Mouse (Mus musculus) left cerebral cortex, adult 11 months (tissue): ENCODE results near the gene Tent4b.

Experiments
- DNase-seq: peaks from one replicate; pipeline ENCODE4 v3.0.0; 2022; ENCODE audit warnings: low spot score

Tent4b gene

GRCm38 (mm10) chr8:88279220-88279619 is 80.2 kb downstream of the Tent4b start:
- no peak for DNase-seq

GRCm38 (mm10) chr8:88279670-88280069 is 80.7 kb downstream of the Tent4b start:
- DNase-seq = no peak

DNA sequence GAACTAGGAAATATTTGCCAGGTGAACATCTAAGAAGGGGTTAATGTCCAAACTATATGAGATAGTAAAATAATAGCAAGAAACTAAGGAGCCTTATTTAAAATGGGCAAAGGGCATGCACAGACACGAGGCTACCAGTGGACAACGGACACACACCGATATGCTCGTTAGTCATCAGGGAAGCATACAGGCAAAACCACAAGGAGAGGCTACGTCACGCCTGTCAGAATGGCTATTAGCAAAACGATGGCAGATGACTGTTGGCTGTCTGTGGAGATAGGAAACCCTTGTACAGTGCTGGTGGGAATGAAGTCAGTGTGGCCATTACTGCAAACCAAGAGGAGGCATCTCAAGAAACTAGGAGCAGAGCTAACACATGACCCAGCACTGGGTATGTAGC is 81.9 kb downstream of the Tent4b start:
- no peak for DNase-seq

- no peak for DNase-seq
Measured at GRCm38 (mm10) chr8:88282684-88283083, 83.7 kb downstream of the Tent4b start.

- DNase-seq = no peak
Measured at GRCm38 (mm10) chr8:88283243-88284115, 84.5 kb downstream of the Tent4b start.

DNA sequence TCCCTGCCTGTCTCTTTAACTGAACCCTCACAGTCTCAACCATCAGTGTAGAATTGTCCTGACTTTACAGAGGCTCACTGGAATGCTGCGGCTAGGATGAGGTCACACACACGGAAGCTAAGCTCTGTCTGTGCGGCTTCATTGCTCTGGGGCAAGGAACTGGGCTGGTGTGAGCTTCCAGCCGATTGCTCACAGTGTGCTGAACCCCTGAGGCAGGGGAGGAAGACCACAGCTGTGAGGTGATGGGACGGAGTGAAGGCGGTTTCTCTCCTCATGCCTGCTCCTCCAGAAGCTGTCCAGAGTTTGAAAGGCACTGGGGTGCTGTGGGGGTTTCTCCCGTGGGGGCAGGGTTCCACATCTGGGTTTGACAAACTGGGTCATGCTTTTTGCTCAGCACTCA is 85.7 kb downstream of the Tent4b start:
- no peak for DNase-seq

GRCm38 (mm10) chr8:88285469-88286356 is 86.7 kb downstream of the Tent4b start:
- no peak for DNase-seq

GRCm38 (mm10) chr8:88286421-88286960 is 87.5 kb downstream of the Tent4b start:
- DNase-seq = no peak

DNA sequence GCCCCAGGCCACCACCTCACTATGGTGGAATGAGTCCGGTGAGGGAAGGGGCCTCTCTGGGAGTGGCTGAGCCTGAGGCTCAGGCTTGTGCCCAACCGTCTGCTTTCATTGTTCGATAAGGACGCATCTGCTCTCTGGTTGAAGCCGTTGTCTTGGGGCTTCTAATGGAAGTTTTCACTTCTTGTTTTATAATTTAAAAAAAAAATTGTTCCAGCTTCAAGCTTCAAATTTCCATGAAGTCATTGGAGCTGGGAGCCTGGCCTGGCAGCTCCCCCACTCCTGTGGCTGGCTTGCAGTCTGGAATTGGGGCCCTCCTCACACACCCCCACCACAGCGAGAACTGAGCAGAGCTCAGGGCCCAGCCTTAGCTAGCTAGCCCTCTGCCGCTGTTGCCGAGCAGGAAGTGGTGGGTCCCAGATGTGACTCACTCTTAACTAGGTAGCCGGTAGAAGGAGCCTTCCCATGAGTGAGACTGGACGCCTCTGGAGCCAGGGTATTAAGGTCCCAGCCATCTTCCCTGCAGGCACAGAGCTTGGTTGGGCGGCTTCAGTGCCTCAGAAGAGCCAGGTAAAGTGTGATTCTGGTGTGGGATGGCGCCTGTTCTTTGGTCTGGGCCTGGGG is 89.7 kb downstream of the Tent4b start:
- no peak for DNase-seq

DNA sequence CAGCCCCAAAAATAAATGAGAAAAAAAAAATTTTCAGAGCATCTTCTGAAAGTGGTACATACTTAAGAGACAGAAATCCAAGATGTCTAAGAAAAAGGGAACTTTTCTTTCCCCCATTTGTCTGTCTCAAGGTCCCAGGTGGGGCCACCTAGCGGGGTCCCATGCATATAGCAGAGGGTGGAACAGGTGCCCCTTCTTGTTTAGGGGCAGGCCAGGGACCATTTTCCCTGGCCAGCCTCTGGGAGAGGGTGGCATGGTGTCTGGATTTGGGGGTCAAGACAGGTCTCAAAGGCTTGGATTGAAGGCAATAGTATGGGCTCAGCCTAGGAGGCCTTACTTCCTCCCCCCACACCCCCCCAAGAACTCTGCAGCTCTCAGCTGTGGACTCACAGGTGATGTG is 90.9 kb downstream of the Tent4b start:
- DNase-seq = no peak

DNA sequence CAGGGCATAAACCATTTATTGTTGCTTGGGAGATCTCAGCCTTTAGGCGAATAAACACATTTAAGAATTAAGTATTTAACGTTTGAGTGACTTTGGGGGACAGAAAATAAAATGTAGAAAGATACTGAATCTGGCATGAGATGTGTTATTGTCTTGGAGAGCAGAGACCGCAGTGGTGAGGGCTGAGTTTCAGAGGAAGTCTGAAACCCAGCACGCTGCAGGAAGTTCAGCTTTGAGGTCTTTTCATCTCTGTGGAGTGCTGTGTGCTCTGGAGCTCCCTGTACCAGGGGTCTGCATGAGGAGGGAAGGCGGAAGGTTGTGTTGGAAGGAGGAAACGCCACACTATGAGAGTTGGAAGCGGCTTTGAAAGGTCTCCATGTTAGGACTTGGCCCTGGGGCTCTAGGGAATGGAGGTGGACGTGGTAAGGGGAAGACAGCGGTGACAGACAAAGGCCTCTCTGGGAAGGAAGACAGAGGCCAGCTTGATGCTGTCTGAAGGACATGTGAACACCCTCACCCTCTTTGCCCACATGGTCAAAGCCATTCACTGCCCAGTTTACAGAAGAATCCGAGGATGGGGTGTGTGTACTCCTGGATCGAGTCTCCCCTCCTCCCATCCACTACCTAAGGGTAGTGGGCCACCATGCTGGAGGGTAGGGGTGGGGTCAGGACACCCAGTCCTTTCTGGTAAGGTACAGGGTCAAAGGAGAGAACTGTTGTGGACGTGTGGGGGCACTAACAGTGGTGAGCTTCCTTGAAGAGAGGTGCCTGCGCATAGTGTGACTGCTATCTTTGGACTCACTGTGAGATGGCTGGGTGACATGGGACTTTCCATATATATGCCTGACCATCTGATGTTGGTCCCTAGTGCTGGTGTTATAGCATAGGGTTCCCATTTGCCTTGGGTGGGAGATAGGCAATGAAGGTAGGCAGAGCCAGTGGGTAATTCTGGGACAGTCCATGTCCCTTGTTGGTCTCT is 91.6 kb downstream of the Tent4b start:
- no peak for DNase-seq

- DNase-seq = no peak
Measured at GRCm38 (mm10) chr8:88291305-88291690, 92.3 kb downstream of the Tent4b start.

DNA sequence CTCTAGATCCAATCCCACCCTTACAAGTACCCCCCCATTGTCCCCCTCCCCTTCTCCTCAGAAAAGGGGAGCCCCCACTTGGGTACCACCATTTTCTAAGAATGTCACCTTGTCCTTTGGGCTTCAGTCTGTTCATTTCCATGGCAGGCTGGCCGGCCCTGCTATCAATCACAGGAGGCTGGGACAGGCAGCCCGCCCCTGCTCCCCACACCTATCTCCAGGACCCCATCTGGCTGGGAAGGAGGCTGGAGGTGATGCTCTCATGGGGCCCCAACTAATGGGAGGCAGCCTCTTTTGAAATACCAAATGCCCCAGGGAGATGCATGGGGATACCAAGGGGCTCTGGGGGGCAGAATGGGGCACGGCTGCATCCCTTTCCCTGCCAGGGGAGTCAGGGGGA is 93.9 kb downstream of the Tent4b start:
- no peak for DNase-seq

- no peak for DNase-seq
Measured at GRCm38 (mm10) chr8:88293590-88294356, 94.8 kb downstream of the Tent4b start.

DNA sequence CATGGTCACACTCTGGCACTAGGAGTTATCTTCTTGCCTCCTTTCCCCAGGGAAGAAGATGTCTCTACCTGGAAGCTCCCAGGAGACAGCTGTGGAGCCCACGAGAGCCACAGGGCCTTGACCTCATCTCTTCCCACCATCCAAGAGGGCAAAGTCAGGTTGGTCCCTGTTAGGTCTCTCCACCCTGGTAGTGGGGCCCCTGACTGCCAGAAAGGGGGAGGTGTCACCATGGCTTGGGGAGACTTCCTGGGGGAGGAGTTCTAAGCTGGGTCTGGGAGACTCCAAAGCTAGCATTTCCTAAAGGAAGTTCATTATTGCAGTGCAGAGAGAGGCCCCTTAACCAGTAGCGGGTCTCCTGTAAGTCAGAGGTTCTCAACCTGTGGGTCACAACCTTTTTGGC is 96.0 kb downstream of the Tent4b start:
- no peak for DNase-seq

GRCm38 (mm10) chr8:88297976-88298732 is 99.1 kb downstream of the Tent4b start:
- DNase-seq = no peak

DNA sequence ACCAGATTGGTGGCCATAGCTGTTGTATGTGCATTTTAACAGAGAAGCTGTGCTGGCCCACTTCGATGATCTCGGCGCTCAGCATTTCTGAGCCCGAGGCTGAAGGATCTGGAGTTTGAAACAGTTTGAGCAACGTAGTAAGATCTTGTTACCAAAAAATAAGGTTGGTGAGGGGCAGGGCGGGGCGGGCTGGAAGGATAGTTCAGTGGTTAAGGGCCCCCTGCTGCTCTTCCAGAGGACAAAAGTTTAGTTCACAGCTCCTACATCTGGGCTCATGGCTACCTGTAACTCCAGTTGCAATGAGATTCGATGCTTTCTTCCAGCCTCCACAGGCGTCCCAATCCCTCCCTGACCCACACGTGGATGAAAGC is 99.7 kb downstream of the Tent4b start:
- no peak for DNase-seq

DNA sequence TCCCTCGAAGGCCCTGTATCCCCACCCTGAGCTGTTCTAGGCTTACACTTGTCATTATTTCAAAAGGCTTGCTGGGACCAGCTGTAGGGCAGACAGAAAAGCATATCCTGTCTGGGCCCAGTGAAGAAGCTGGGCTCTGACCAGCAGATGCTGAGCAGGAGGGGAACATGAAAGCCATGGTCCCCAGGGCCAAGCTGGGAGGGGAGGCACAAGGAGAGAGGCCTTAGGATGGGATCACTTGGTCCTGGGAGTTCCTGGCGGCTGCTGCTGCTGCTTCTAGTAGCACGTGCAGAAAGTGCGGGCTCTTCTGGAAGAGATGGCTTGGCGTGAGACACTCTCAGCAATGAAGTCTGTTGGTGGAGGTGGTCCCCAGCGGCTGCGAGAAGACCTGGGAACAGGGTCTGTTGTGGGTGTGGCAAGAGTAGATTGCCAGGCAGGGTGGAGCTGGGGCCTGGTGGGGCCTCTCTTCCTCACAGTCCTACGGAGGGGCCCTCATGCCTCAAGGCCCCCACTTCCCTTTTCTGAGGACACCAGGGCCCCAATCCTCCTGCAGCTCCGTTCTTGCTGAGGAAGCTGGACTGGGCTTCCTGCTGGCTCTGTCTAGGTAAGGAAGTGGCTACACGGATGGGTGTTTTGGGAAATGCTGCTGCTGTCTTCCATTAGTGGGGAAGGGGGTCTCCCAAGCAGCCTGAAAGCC is 101.0 kb downstream of the Tent4b start:
- no peak for DNase-seq
